Mouse (Mus musculus) heart, embryonic 14.5 days (tissue): ENCODE measurements around the gene Eif2b3. TPM values are rescaled to one million over a fixed set of nuclear protein-coding genes. Genes with fewer than 3 reads are reported as not detected.

Source experiments
- ATAC-seq: fragments of 200-750 bp; cut with Nextera tagmentation; 2 replicates; pipeline ENCODE4 v1.8.0; 2017; ENCODE audit warnings: low read depth, moderate TSS enrichment; ENCODE audit not compliant: insufficient number of reproducible peaks, insufficient read depth, low FRiP score
- H3K27ac ChIP-seq, 2 experiments: fragments of 200-500 bp in 1 of 2; fragments of 300-500 bp in 1 of 2; sonication (generic) in 1 of 2; replicated peaks in 1 of 2; 2 replicates each; pipeline ENCODE4 v1.5.1; 2012 to 2014; ENCODE audit warnings: low read depth in 2 of 2, low read length in 2 of 2, control low read depth in 1 of 2, mild to moderate bottlenecking in 1 of 2, mixed read lengths in 1 of 2; ENCODE audit not compliant: control insufficient read depth in 1 of 2, insufficient read depth in 1 of 2
- H3K27me3 ChIP-seq: fragments of 300-500 bp; sonication (generic); 2 replicates; pipeline ENCODE4 v1.6.1; 2014; ENCODE audit warnings: mild to moderate bottlenecking, low read length, control low read depth; ENCODE audit not compliant: control insufficient read depth, insufficient read depth
- H3K36me3 ChIP-seq: fragments of 300-500 bp; sonication (generic); 2 replicates; pipeline ENCODE4 v1.6.1; 2014; ENCODE audit warnings: mild to moderate bottlenecking, control low read depth, low read length, mixed read lengths; ENCODE audit not compliant: control insufficient read depth, insufficient read depth
- H3K4me1 ChIP-seq, 2 experiments: fragments of 200-500 bp in 1 of 2; fragments of 300-500 bp in 1 of 2; sonication (generic) in 1 of 2; 2 replicates each; pipeline ENCODE4 v1.6.1; 2012 to 2014; ENCODE audit warnings: low read length in 2 of 2, control low read depth in 1 of 2, mixed read lengths in 1 of 2; ENCODE audit not compliant: control insufficient read depth in 2 of 2, insufficient read depth in 2 of 2
- H3K4me2 ChIP-seq: fragments of 300-500 bp; sonication (generic); 2 replicates; pipeline ENCODE4 v1.6.1; 2014; ENCODE audit warnings: mild to moderate bottlenecking, low read length
- H3K4me3 ChIP-seq, 2 experiments: fragments of 200-500 bp in 1 of 2; fragments of 300-500 bp in 1 of 2; sonication (generic) in 1 of 2; 2 replicates each; pipeline ENCODE4 v1.5.1; 2012 to 2014; ENCODE audit warnings: low read length in 2 of 2, mild to moderate bottlenecking in 2 of 2, control low read depth in 1 of 2, low read depth in 1 of 2, moderate library complexity in 1 of 2; ENCODE audit not compliant: control insufficient read depth in 1 of 2, insufficient read depth in 1 of 2
- H3K9ac ChIP-seq: fragments of 300-500 bp; sonication (generic); 2 replicates; pipeline ENCODE4 v1.6.1; 2014; ENCODE audit warnings: mild to moderate bottlenecking, low read length
- H3K9me3 ChIP-seq: fragments of 300-500 bp; sonication (generic); 2 replicates; pipeline ENCODE4 v1.6.1; 2016; ENCODE audit warnings: low read length, control low read depth; ENCODE audit not compliant: control insufficient read depth
- WGBS: fragments of 180-500 bp; shearing (Covaris S2); extraction: QIAGEN DNeasy Blood & Tissue Kit; methylation state at CpG from one replicate; pipeline ENCODE4 v1.1.7; 2014; 5-methylcytosine and 5-hydroxymethylcytosine counted together
- polyA plus RNA-seq: library from polyadenylated mRNA; unstranded; fragments of >200 nt; fragmentation: Nextera tagmentation; extraction: Ambion mirVana; gene quantifications from 2 replicates; pipeline ENCODE4 v1.2.1, GENCODE M21; 2014

Gene Eif2b3
- polyA plus RNA-seq, 1 experiment from 2014 or later, result 22.0 TPM

DNA sequence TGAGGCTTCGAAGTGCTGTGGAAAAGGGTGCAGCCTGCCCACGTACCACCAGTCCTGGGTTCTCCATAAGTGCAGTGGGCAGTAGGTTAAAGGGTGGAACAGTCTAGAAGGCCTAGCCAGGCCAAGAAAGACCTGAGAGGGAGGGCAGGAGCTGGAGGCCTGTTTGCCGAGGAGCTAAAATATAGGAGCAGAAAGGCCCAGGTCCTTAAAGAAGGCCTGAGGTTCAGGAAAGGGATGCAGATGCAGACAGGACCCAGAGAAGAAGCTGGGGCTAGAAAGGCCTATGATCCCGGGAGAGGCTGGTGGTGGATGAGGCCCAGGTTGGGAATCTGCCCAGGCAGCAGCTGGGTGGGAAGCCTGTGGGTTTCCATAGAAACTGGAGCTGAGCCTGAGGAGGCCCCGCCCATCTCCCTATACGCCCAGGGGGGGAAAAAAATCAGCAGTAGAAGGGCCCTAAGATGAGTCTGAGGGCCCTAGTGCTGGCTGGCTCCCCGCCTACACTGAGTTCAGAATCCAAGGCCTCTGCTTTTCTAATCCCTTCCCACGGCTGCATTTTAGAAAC lies 106.2 kb downstream of the Eif2b3 start, which contains the start of gene Btbd19:
Gene Btbd19 (minus strand): TSS at position 378 of the 562 bp plus-strand sequence.
- WGBS, result 40% methylated on average over 8 of the region's 8 CpGs
- Histone ChIP-seq H3K36me3 (peaks cover 10% of the 10 kb centered on the region; the same call in 1 of the 2 replicates), H3K4me3 (no peak within 1 kb of the TSS), H3K4me2 (peak within 1 kb of the TSS; percentile 16; the same call in 1 of the 2 replicates), H3K9ac (peak within 1 kb of the TSS; percentile 47), H3K9me3 (no peaks in the 10 kb centered on the region), H3K4me1 (peaks cover 14 to 19% of the 10 kb centered on the region in 2 experiments), H3K27me3 (no peaks in the 10 kb centered on the region), H3K27ac (peak within 1 kb of the TSS; percentile 88 to 89)
- peak; percentile 33; the same call in 1 of the 2 replicates for ATAC-seq

GRCm38 (mm10) chr4:117125910-117126674 lies 106.9 kb downstream of the Eif2b3 start:
- peak overlapping the region; percentile 88 to 89 for H3K27ac ChIP-seq
- no peak overlapping the region; the same call in 1 of the 2 replicates for H3K9ac ChIP-seq
- H3K4me3 ChIP-seq, result no peak overlapping the region

GRCm38 (mm10) chr4:117126675-117127290 lies 107.6 kb downstream of the Eif2b3 start, which contains the start of gene Tctex1d4:
Tctex1d4 (plus strand) TSS chr4:117126794.
- Histone ChIP-seq H3K36me3 (peaks cover 10% of the 10 kb centered on the region; the same call in 1 of the 2 replicates), H3K9me3 (no peaks in the 10 kb centered on the region), H3K4me1 (peaks cover 14 to 19% of the 10 kb centered on the region in 2 experiments), H3K9ac (peak within 1 kb of the TSS; percentile 47; the same call in 1 of the 2 replicates), H3K4me3 (no peak within 1 kb of the TSS), H3K27me3 (no peaks in the 10 kb centered on the region; the same call in 1 of the 2 replicates), H3K27ac (peak within 1 kb of the TSS; percentile 88 to 89), H3K4me2 (no peak within 1 kb of the TSS)
- no peak for ATAC-seq
- 69% methylated on average over 9 of the region's 9 CpGs for WGBS

More at GRCm38 (mm10) chr4:117125910-117126674, 106.9 kb downstream of the Eif2b3 start:
- Histone ChIP-seq H3K4me1 (peaks cover 14 to 19% of the 10 kb centered on the region in 2 experiments), H3K36me3 (peaks cover 10% of the 10 kb centered on the region; the same call in 1 of the 2 replicates), H3K9me3 (no peaks in the 10 kb centered on the region), H3K4me2 (no peak overlapping the region), H3K27me3 (no peaks in the 10 kb centered on the region)
- 37% methylated on average over 15 of the region's 15 CpGs for WGBS
- peak; percentile 79 for ATAC-seq

- Histone ChIP-seq H3K27me3 (peaks cover 9% of the 10 kb centered on the region), H3K36me3 (peaks cover 10% of the 10 kb centered on the region; the same call in 1 of the 2 replicates), H3K9me3 (no peaks in the 10 kb centered on the region), H3K4me1 (peaks cover 14 to 19% of the 10 kb centered on the region in 2 experiments), H3K27ac (no peak overlapping the region), H3K9ac (no peak overlapping the region), H3K4me3 (no peak overlapping the region), H3K4me2 (no peak overlapping the region)
- ATAC-seq, result no peak
- WGBS, result 84% methylated on average over 33 of the region's 33 CpGs
Observed at GRCm38 (mm10) chr4:117127991-117128686, 108.9 kb downstream of the Eif2b3 start.

DNA sequence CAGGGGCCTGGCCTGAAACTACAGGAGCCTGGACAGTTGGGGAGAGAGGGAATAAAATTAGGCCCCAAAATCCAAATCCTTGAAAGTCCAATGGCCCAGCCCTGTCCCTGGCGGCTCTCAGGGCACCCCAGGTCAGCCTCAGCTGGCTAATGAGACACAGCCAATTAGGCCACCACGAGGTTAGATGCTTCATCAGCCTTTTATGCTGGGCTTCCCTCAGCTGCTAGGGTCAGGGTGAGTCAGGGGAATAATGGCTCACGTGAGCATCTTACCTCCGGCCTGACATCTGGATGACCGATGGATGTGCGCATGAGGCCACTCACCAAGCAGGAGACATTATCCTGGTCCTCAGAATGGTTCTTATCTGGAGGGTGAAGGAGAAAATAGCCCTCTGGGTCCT lies 111.6 kb downstream of the Eif2b3 start:
- Histone ChIP-seq H3K9me3 (no peaks in the 10 kb centered on the region), H3K9ac (no peak overlapping the region), H3K4me3 (no peak overlapping the region), H3K27me3 (peaks cover 9% of the 10 kb centered on the region), H3K27ac (no peak overlapping the region), H3K4me1 (peaks cover 5% of the 10 kb centered on the region in 2 experiments; a peak in 2 of 4 replicates), H3K4me2 (no peak overlapping the region), H3K36me3 (peaks cover 10% of the 10 kb centered on the region; the same call in 1 of the 2 replicates)
- no peak for ATAC-seq
- WGBS, result 68% methylated on average over 6 of the region's 6 CpGs

- 70% methylated on average over 6 of the region's 6 CpGs for WGBS
- Histone ChIP-seq H3K4me3 (no peak overlapping the region), H3K9me3 (no peaks in the 10 kb centered on the region), H3K36me3 (peaks cover 10% of the 10 kb centered on the region; the same call in 1 of the 2 replicates), H3K4me2 (no peak overlapping the region), H3K27ac (no peak overlapping the region), H3K4me1 (peaks cover 4 to 5% of the 10 kb centered on the region in 2 experiments; a peak in 2 of 4 replicates), H3K27me3 (peaks cover 9% of the 10 kb centered on the region), H3K9ac (no peak overlapping the region)
- ATAC-seq, result no peak
Observed at GRCm38 (mm10) chr4:117131198-117131597, 112.0 kb downstream of the Eif2b3 start.
